Comparison of ENCODE assay signal across 21 mouse cellular contexts in genomic region chr8:126554741-126555140, GRCm38 (mm10).
"Had no signal": no experiment of that assay in that cellular context is flagged by ENCODE, and none has a peak within 500 bp of the region (broad histone marks: within the 10 kb centered on the region; RNA-seq: fewer than 3 reads in every experiment).

No protein-coding gene starts in this region.

- H3K36me3 ChIP-seq: liver, embryonic 13.5 days; liver, embryonic 15.5 days; lung, embryonic 15.5 days; midbrain, embryonic 13.5 days; neural tube, embryonic 13.5 days; neural tube, embryonic 15.5 days had no signal

- H3K27me3 ChIP-seq: liver, embryonic 13.5 days; liver, embryonic 15.5 days; lung, embryonic 15.5 days; megakaryocyte, embryonic 14.5 days; midbrain, embryonic 13.5 days; neural tube, embryonic 13.5 days; neural tube, embryonic 15.5 days had no signal

- H3K4me3 ChIP-seq: liver, embryonic 13.5 days; liver, embryonic 15.5 days; lung, embryonic 15.5 days; megakaryocyte, embryonic 14.5 days; midbrain, embryonic 13.5 days; myocyte; neural tube, embryonic 13.5 days; neural tube, embryonic 15.5 days had no signal

- DNase-seq: liver, embryonic 13.5 days; liver, postnatal 0 days; retina, postnatal 1 day; right cerebral cortex, adult 18-20 months; right cerebral cortex, postnatal 25 days; right cerebral cortex, postnatal 4 days; spleen, adult 18-20 months; thymus, adult 18-20 months; thymus, postnatal 14 days; thymus, postnatal 36 days had no signal

- H3K9ac ChIP-seq: liver, embryonic 13.5 days; liver, embryonic 15.5 days; liver, postnatal 0 days; lung, embryonic 15.5 days; midbrain, embryonic 13.5 days; neural tube, embryonic 13.5 days; neural tube, embryonic 15.5 days had no signal

- ATAC-seq: liver, postnatal 0 days; midbrain, embryonic 13.5 days; midbrain, embryonic 16.5 days had no signal

- H3K27ac ChIP-seq: liver, embryonic 13.5 days; liver, embryonic 15.5 days; lung, embryonic 15.5 days; macrophage; midbrain, embryonic 13.5 days; neural tube, embryonic 15.5 days had no signal

- H3K4me2 ChIP-seq: liver, embryonic 11.5 days; liver, embryonic 13.5 days; liver, embryonic 15.5 days; lung, embryonic 15.5 days; midbrain, embryonic 11.5 days; midbrain, embryonic 13.5 days; neural tube, embryonic 13.5 days; neural tube, embryonic 15.5 days had no signal

- H3K9me3 ChIP-seq: liver, embryonic 13.5 days; liver, embryonic 15.5 days; lung, embryonic 15.5 days; megakaryocyte, embryonic 14.5 days; midbrain, embryonic 13.5 days; neural tube, embryonic 13.5 days; neural tube, embryonic 15.5 days had no signal

- H3K4me1 ChIP-seq: neural tube, embryonic 15.5 days had no signal
